Mouse (Mus musculus): ENCODE results near the gene Mvb12b. TPM values are rescaled to one million over a fixed set of nuclear protein-coding genes. Genes with fewer than 3 reads are reported as not detected.
A peak's percentile ranks its signal among the peaks of the same experiment; 100 is the strongest.

Mvb12b gene
- polyA plus RNA-seq, 1 experiment from 2014 or later = 36.6 TPM

GRCm38 (mm10) chr2:33877663-33878360 is 9.9 kb downstream of the Mvb12b start:
- H3K27ac ChIP-seq (ENCODE audit: low read depth, low read length) = peak overlapping the region; percentile 99
- ATAC-seq (ENCODE audit: low FRiP score) (no peak), DNase-seq (ENCODE audit: low spot score, missing footprints) (peak; percentile 91)
- H3K9ac ChIP-seq (ENCODE audit: low read length) = peak overlapping the region; percentile 56
- H3K4me1 ChIP-seq (ENCODE audit: control insufficient read depth, insufficient read depth, low read length) = peaks cover 49% of the 10 kb centered on the region
- no peak overlapping the region; the same call in 1 of the 2 replicates for H3K4me2 ChIP-seq
- H3K4me3 ChIP-seq (ENCODE audit: low read depth, low read length) = no peak overlapping the region
- H3K27me3 ChIP-seq (ENCODE audit: control insufficient read depth, insufficient read depth, low read length) = no peaks in the 10 kb centered on the region
- WGBS = 81% methylated on average over 6 of the region's 6 CpGs
- no peaks in the 10 kb centered on the region for H3K9me3 ChIP-seq (ENCODE audit: control insufficient read depth, low read length)
- peaks cover 11% of the 10 kb centered on the region for H3K36me3 ChIP-seq (ENCODE audit: control insufficient read depth, insufficient read depth, low read length)

- Histone ChIP-seq H3K4me1 (ENCODE audit: control insufficient read depth, insufficient read depth, low read length) (peaks cover 49% of the 10 kb centered on the region), H3K9ac (ENCODE audit: low read length) (peak overlapping the region; percentile 71), H3K27ac (ENCODE audit: low read depth, low read length) (peak overlapping the region; percentile 99), H3K4me2 (peak overlapping the region; percentile 29), H3K27me3 (ENCODE audit: control insufficient read depth, insufficient read depth, low read length) (no peaks in the 10 kb centered on the region), H3K4me3 (ENCODE audit: low read depth, low read length) (no peak overlapping the region), H3K9me3 (ENCODE audit: control insufficient read depth, low read length) (no peaks in the 10 kb centered on the region), H3K36me3 (ENCODE audit: control insufficient read depth, insufficient read depth, low read length) (peaks cover 21% of the 10 kb centered on the region)
- peak; percentile 98 for DNase-seq (ENCODE audit: low spot score, missing footprints)
- 10% methylated on average over 25 of the region's 25 CpGs for WGBS
- ATAC-seq (ENCODE audit: low FRiP score) = peak; percentile 95
Observed at GRCm38 (mm10) chr2:33876529-33877290, 11.0 kb downstream of the Mvb12b start.

GRCm38 (mm10) chr2:33875594-33875993 is 12.2 kb downstream of the Mvb12b start:
- H3K36me3 ChIP-seq (ENCODE audit: control insufficient read depth, insufficient read depth, low read length) = peaks cover 23% of the 10 kb centered on the region
- peak overlapping the region; percentile 26 for H3K9ac ChIP-seq (ENCODE audit: low read length)
- H3K9me3 ChIP-seq (ENCODE audit: control insufficient read depth, low read length) = no peaks in the 10 kb centered on the region
- no peak overlapping the region for H3K4me3 ChIP-seq (ENCODE audit: low read depth, low read length)
- ATAC-seq (ENCODE audit: low FRiP score) (no peak), DNase-seq (ENCODE audit: low spot score, missing footprints) (peak; percentile 84)
- WGBS = 60% methylated on average over 12 of the region's 12 CpGs
- peaks cover 52% of the 10 kb centered on the region for H3K4me1 ChIP-seq (ENCODE audit: control insufficient read depth, insufficient read depth, low read length)
- H3K4me2 ChIP-seq = no peak overlapping the region
- peak overlapping the region; percentile 99 for H3K27ac ChIP-seq (ENCODE audit: low read depth, low read length)
- no peaks in the 10 kb centered on the region for H3K27me3 ChIP-seq (ENCODE audit: control insufficient read depth, insufficient read depth, low read length)

GRCm38 (mm10) chr2:33874856-33875576 is 12.7 kb downstream of the Mvb12b start:
- no peak overlapping the region for H3K4me3 ChIP-seq (ENCODE audit: low read depth, low read length)
- no peak for ATAC-seq (ENCODE audit: low FRiP score)
- no peaks in the 10 kb centered on the region for H3K27me3 ChIP-seq (ENCODE audit: control insufficient read depth, insufficient read depth, low read length)
- peak overlapping the region; percentile 99 for H3K27ac ChIP-seq (ENCODE audit: low read depth, low read length)
- H3K4me1 ChIP-seq (ENCODE audit: control insufficient read depth, insufficient read depth, low read length) = peaks cover 52% of the 10 kb centered on the region
- 42% methylated on average over 10 of the region's 10 CpGs for WGBS
- peak; percentile 88 for DNase-seq (ENCODE audit: low spot score, missing footprints)
- H3K9me3 ChIP-seq (ENCODE audit: control insufficient read depth, low read length) = no peaks in the 10 kb centered on the region
- peak overlapping the region; percentile 26 for H3K9ac ChIP-seq (ENCODE audit: low read length)
- H3K4me2 ChIP-seq = no peak overlapping the region
- H3K36me3 ChIP-seq (ENCODE audit: control insufficient read depth, insufficient read depth, low read length) = peaks cover 23% of the 10 kb centered on the region

GRCm38 (mm10) chr2:33874367-33874766 is 13.4 kb downstream of the Mvb12b start:
- Histone ChIP-seq H3K9ac (ENCODE audit: low read length) (no peak overlapping the region), H3K27ac (ENCODE audit: low read depth, low read length) (no peak overlapping the region), H3K4me1 (ENCODE audit: control insufficient read depth, insufficient read depth, low read length) (peaks cover 52% of the 10 kb centered on the region), H3K36me3 (ENCODE audit: control insufficient read depth, insufficient read depth, low read length) (peaks cover 27% of the 10 kb centered on the region), H3K4me2 (no peak overlapping the region), H3K9me3 (ENCODE audit: control insufficient read depth, low read length) (no peaks in the 10 kb centered on the region), H3K27me3 (ENCODE audit: control insufficient read depth, insufficient read depth, low read length) (no peaks in the 10 kb centered on the region), H3K4me3 (ENCODE audit: low read depth, low read length) (no peak overlapping the region)
- ATAC-seq (ENCODE audit: low FRiP score) (no peak), DNase-seq (ENCODE audit: low spot score, missing footprints) (no peak)
- 78% methylated on average over 5 of the region's 5 CpGs for WGBS

GRCm38 (mm10) chr2:33873501-33873900 is 14.2 kb downstream of the Mvb12b start:
- WGBS = 94% methylated on average over 8 of the region's 8 CpGs
- Histone ChIP-seq H3K4me1 (ENCODE audit: control insufficient read depth, insufficient read depth, low read length) (peaks cover 44% of the 10 kb centered on the region), H3K9ac (ENCODE audit: low read length) (no peak overlapping the region), H3K4me3 (ENCODE audit: low read depth, low read length) (no peak overlapping the region), H3K27ac (ENCODE audit: low read depth, low read length) (no peak overlapping the region), H3K36me3 (ENCODE audit: control insufficient read depth, insufficient read depth, low read length) (peaks cover 27% of the 10 kb centered on the region), H3K27me3 (ENCODE audit: control insufficient read depth, insufficient read depth, low read length) (no peaks in the 10 kb centered on the region), H3K9me3 (ENCODE audit: control insufficient read depth, low read length) (no peaks in the 10 kb centered on the region), H3K4me2 (no peak overlapping the region)
- DNase-seq (ENCODE audit: low spot score, missing footprints) (peak; percentile 62), ATAC-seq (ENCODE audit: low FRiP score) (no peak)

- no peaks in the 10 kb centered on the region for H3K9me3 ChIP-seq (ENCODE audit: control insufficient read depth, low read length)
- H3K27me3 ChIP-seq (ENCODE audit: control insufficient read depth, insufficient read depth, low read length) = no peaks in the 10 kb centered on the region
- no peak overlapping the region for H3K27ac ChIP-seq (ENCODE audit: low read depth, low read length)
- no peak overlapping the region for H3K4me3 ChIP-seq (ENCODE audit: low read depth, low read length)
- H3K4me2 ChIP-seq = no peak overlapping the region
- WGBS = 82% methylated on average over 8 of the region's 8 CpGs
- H3K4me1 ChIP-seq (ENCODE audit: control insufficient read depth, insufficient read depth, low read length) = peaks cover 37% of the 10 kb centered on the region
- ATAC-seq (ENCODE audit: low FRiP score) = no peak
- peaks cover 29% of the 10 kb centered on the region for H3K36me3 ChIP-seq (ENCODE audit: control insufficient read depth, insufficient read depth, low read length)
- H3K9ac ChIP-seq (ENCODE audit: low read length) = no peak overlapping the region
- DNase-seq (ENCODE audit: low spot score, missing footprints) = no peak
Observed at GRCm38 (mm10) chr2:33872841-33873271, 14.9 kb downstream of the Mvb12b start.

GRCm38 (mm10) chr2:33871181-33871520 is 16.6 kb downstream of the Mvb12b start:
- no peak for DNase-seq (ENCODE audit: low spot score, missing footprints)
- H3K27ac ChIP-seq (ENCODE audit: low read depth, low read length) = no peak overlapping the region
- no peak overlapping the region for H3K4me2 ChIP-seq
- no peak for ATAC-seq (ENCODE audit: low FRiP score)
- H3K27me3 ChIP-seq (ENCODE audit: control insufficient read depth, insufficient read depth, low read length) = no peaks in the 10 kb centered on the region
- no peak overlapping the region for H3K4me3 ChIP-seq (ENCODE audit: low read depth, low read length)
- peaks cover 29% of the 10 kb centered on the region for H3K36me3 ChIP-seq (ENCODE audit: control insufficient read depth, insufficient read depth, low read length)
- H3K9me3 ChIP-seq (ENCODE audit: control insufficient read depth, low read length) = no peaks in the 10 kb centered on the region
- 79% methylated on average over 4 of the region's 4 CpGs for WGBS
- H3K9ac ChIP-seq (ENCODE audit: low read length) = no peak overlapping the region
- H3K4me1 ChIP-seq (ENCODE audit: control insufficient read depth, insufficient read depth, low read length) = peaks cover 21% of the 10 kb centered on the region
